Mouse (Mus musculus): ENCODE results near the gene Sac3d1.

Sac3d1 gene

DNA sequence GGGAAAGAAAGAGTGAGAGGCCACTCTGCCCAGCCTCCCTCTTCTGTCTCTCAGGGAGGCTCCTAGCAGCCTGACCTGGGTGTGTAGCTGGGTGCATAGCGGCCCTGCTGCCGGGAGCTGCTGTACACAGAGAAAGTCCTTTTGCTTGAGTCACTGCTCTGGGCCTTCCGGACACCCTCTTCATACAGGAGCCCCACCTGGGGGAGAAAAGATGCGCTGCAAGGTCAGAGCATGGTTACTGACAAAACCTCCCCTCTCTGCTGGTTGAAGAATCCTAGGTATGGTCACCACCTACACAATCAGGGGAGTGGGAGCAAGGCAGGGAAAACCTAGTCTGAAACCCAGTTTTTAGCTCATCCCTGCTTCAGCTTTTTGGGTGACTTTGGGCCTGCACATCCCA lies 49.5 kb downstream of the Sac3d1 start:
- DNase-seq: no peak

DNA sequence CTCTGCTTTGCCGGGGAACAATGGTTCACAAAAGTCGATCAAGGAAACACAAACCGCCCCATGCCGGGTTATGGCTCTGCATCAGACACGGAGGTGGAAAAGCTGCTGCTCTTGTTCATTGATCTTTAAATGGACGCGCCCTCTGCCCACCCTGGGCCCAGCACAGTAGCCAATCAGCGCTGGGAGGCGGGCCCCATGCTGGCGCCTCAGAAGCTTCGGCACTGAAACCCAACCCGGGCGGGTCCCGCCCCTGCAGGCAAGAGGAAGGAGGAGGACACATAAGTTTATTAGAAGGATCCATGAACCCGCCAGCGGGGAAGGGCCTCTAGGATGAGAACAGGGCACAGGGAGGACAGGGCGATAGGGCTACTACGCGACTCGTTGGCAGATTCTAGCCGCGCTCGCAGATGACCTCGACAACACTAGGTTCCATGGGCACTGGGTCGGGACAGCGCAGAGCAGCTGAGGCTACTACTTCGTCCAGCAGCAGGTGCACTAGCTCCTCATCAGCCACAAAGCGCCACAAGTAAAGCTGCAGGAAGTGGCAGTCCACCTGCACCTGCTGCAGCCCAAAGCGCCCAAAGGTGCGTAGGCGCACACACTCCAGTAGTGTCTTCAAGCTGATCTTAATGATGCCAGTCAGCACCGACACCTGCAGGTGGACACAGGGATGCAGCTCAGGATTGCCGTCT lies 50.6 kb downstream of the Sac3d1 start, which contains the start of gene Tm7sf2:
TSS of gene Tm7sf2 (minus strand) at position 650 of the 692 bp plus-strand sequence.
- DNase-seq: peak; percentile 92 to 95

GRCm38 (mm10) chr19:6067011-6067723 lies 51.3 kb downstream of the Sac3d1 start:
- DNase-seq: peak; percentile 85 to 87

DNA sequence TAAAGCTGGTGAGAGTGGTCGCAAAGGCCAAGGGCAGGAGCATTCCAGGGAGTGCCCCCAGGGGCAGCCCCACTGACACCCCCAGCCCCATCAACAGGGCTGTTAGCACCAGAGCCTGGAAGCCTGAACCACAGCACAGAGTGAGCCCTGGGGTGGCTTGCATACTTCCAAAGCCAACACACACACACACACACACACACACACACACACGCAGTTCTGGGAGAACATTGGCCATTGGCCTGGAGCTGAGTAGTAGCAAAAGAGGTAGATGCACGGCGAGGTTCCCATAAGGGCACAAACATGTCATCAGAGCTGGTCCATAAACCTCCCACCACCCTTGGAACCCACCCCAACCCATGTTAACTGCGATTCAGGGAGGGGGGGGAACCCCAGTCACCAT lies 51.9 kb downstream of the Sac3d1 start:
- no peak for DNase-seq
